Mouse (Mus musculus) splenic B cell, adult 2 months (primary cell): ENCODE results near the gene Dgkb.

Source experiments
- DNase-seq: peaks from one replicate; pipeline ENCODE4 v3.0.0-alpha.2; 2011; ENCODE audit warnings: low read depth, low spot score
- H3K27me3 ChIP-seq: 2 replicates; pipeline ENCODE4 v1.6.1; 2012; ENCODE audit warnings: mild to moderate bottlenecking, low read length, moderate library complexity, mixed read lengths; ENCODE audit not compliant: control insufficient read depth, poor library complexity, insufficient read depth, severe bottlenecking
- H3K36me3 ChIP-seq: 2 replicates; pipeline ENCODE4 v1.6.1; 2012; ENCODE audit warnings: mild to moderate bottlenecking, low read length, moderate library complexity, mixed read lengths; ENCODE audit not compliant: control insufficient read depth, poor library complexity, insufficient read depth, severe bottlenecking

Dgkb gene

DNA sequence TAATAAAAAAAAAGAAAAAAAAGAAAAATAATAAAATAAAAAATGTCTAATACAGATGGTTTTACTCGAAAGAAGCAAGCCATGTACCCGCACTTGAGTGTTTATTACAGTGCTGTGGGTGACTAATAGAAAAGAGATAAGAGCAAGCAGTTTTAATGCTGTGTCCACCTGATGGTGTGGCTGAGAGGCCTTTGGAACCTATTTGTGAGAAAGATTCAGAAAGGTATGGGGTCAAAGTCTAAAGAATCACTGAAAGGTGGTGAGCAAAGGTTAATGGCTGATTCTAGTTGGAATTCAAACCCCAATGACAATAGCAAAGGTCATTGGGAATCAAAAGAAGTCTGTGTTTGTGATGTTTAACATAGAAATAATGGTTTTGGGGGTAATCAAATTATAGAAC is 124.6 kb downstream of the Dgkb start:
- no peaks in the 10 kb centered on the region for H3K36me3 ChIP-seq
- H3K27me3 ChIP-seq = no peaks in the 10 kb centered on the region
- DNase-seq = no peak

DNA sequence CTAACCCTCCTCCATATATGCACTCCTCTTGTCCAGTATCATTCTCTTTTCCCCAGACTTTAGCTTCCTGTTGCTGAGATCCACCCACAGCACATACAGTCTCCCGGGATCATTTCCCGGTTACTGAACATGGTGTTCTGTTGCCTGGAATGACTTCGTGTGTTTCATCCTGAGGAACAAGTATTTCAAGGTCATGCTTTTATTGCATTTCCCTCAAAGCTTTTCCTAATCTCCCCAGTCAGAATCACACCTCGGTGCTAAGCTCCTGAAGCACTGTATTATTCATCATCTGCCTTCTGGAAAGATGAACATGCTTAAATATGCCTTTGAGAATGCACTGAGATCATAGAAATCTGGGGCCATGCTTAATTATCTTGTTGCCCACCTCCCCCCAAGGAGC is 138.7 kb downstream of the Dgkb start:
- H3K36me3 ChIP-seq = no peaks in the 10 kb centered on the region
- DNase-seq = no peak
- H3K27me3 ChIP-seq = no peaks in the 10 kb centered on the region

DNA sequence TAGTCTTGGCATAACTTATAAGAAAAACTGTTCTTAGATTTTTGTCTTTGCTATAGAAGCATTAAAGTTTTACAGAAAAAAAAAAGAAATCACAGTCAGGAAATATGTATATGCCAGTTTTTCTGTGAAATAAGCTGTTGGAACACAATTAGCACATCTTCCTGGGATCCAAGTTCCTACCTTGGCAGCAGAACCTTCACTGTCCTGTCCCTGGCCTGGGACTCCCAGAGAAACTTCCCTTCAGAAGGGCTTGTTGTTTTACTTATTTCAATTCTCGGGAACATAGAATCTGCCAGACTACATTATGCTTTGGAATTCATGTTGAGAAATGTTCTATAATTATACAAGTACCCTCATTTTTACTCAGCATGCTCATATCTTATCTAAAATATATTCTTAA is 154.0 kb downstream of the Dgkb start:
- H3K27me3 ChIP-seq = no peaks in the 10 kb centered on the region
- H3K36me3 ChIP-seq = no peaks in the 10 kb centered on the region

DNA sequence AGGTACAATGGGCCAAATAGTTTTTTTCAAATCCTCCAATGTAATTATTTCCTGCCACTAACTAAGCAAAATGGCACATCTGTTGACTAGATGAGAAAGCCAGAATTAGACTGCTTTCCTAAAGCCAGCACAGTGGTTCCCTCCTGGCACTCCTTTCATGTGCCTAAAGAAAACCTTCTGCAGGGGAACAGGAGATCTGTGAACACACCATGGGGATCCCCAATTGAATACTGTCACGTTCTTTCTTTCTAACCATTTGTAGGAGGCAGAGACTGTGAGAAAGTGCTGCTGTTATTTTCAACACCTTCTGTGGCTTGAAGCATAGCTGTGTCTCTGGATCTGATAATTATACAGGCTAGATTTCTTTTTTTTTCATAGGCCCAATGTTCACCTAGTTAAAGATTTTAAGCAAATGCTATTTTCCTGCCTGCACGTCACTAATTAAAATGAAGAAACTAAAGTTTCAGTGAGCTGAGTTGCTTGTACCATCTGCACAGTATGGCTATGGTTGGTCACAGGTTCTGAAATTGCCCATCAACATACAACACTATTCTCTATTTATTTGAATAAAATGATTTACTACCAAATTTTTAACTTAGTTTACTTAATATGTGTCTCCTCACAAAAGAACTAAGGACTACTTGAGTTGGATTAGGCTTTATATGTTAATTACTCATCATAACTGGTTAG is 161.1 kb downstream of the Dgkb start:
- Histone ChIP-seq H3K27me3 (no peaks in the 10 kb centered on the region), H3K36me3 (no peaks in the 10 kb centered on the region)
- no peak for DNase-seq

More for the DNA sequence above, 154.0 kb downstream of the Dgkb start:
- DNase-seq = no peak

DNA sequence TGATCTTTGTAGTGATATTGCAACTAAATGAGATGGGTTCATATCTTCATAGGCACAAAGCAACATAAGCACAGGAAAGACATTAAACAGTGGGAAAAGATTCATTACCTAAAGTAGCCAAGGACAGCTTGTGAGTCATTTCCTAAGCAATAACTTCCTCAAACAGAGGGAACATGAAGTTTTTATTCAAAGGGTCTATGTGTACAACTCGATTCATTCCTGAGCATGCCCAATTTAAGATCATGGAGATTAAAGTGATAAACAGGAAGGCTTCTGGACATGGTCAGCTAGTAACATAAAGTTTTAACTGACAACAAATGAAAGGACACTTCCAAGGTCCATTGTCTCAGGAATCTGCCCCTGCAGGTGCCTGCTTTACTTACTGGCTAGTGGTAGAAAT is 167.8 kb downstream of the Dgkb start:
- no peaks in the 10 kb centered on the region for H3K27me3 ChIP-seq
- no peaks in the 10 kb centered on the region for H3K36me3 ChIP-seq
- no peak for DNase-seq

- no peak for DNase-seq
- Histone ChIP-seq H3K27me3 (no peaks in the 10 kb centered on the region), H3K36me3 (no peaks in the 10 kb centered on the region)
Observed at GRCm38 (mm10) chr12:37988066-37988591, 170.6 kb downstream of the Dgkb start.

GRCm38 (mm10) chr12:37993221-37993620 is 175.7 kb downstream of the Dgkb start:
- no peaks in the 10 kb centered on the region for H3K27me3 ChIP-seq
- no peaks in the 10 kb centered on the region for H3K36me3 ChIP-seq
- no peak for DNase-seq

DNA sequence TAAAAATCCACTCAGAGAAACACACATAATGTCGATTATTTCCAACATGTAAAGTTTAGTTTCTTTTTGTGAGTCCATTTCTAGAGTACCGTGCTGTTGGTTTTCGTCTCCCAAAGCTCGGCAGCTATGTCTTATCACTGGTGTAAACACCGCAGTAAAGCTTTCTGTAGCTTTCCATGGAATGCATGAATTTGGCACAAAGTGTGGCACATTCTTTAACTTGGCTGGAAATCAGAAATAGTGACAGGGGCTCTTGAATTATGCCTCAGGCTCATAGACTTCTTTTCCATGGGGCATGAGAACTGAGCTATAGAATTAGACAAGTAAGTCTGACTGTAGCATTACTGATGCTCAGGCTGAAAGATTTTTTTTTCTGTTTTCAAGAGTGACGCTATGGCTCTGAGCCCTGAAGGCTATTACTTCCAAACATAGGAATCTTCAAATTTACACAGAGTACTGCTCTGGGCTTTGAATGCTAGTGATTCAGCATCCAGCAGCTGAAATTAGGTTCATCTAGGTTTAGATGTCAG is 179.0 kb downstream of the Dgkb start:
- H3K27me3 ChIP-seq = no peaks in the 10 kb centered on the region
- H3K36me3 ChIP-seq = no peaks in the 10 kb centered on the region
- no peak for DNase-seq

GRCm38 (mm10) chr12:38017674-38018073 is 200.1 kb downstream of the Dgkb start:
- Histone ChIP-seq H3K36me3 (no peaks in the 10 kb centered on the region), H3K27me3 (no peaks in the 10 kb centered on the region)
- DNase-seq = no peak

GRCm38 (mm10) chr12:38047256-38047655 is 229.7 kb downstream of the Dgkb start:
- H3K27me3 ChIP-seq = no peaks in the 10 kb centered on the region
- no peaks in the 10 kb centered on the region for H3K36me3 ChIP-seq
- no peak for DNase-seq

DNA sequence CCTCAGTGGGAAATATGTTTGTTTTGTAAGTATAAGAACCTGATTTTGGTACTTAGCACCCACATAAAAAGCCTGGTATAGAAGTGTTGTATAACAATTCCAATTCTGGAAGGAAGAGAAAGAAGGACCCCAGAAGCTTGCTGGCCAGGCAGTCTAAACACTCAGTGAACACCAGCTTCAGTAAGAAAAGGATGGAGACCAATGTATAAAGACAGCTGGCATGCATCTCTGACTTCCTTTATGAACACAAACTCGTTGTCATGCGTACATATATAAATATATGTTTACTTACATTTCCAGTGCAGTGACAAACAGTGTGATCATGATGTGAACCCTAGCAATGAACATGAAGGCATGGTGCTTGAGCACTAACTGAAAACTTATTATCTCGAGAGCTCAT is 270.7 kb downstream of the Dgkb start:
- H3K36me3 ChIP-seq = no peaks in the 10 kb centered on the region
- no peak for DNase-seq
- H3K27me3 ChIP-seq = no peaks in the 10 kb centered on the region

DNA sequence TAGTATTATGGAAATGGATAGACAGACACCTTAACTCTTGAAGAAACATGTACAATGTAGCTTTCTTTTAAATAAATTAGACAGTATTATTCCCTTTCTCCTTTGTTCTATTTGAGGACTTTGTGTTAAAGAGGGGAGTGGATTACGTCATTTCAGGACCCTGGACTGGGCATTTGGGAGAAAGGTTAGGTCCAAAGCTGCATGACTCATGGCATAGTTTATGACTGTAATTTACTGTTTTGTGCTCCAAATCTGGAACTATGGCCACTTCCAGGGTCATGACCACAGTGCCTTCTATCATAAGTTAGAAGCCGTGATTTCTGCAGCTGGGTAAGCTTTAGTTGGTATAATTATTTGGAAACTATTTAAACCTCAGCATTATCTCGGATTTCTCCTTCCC is 294.4 kb downstream of the Dgkb start:
- no peak for DNase-seq
- Histone ChIP-seq H3K27me3 (no peaks in the 10 kb centered on the region), H3K36me3 (no peaks in the 10 kb centered on the region)

DNA sequence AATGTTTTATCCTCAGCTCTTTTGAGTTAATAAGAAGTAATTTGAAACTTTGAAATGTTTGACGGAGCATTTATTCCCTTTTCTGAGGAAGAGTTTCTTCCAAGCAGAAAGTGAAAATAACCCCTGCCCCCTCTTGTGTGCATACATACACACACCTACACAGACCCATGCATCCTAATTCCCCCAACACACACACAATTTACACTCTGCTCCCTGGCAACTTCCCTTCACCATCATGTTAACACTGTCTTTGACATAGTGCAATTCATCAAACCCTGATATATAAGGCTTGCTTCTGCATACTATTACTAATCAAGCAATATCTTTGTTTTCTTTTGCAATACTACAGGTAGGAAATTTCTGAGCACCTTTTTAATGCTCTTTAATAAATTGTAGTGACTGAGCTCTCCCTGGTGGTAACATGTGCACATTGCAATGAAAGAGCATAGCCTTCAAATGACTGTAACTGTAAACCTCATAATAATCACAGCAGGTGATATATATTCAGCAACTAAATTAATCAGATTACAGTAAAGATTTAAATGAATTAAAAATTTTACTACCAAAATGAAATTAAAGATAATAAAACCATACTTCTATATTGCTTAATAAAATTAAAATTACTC is 297.6 kb downstream of the Dgkb start:
- DNase-seq = no peak
- Histone ChIP-seq H3K27me3 (no peaks in the 10 kb centered on the region), H3K36me3 (no peaks in the 10 kb centered on the region)

DNA sequence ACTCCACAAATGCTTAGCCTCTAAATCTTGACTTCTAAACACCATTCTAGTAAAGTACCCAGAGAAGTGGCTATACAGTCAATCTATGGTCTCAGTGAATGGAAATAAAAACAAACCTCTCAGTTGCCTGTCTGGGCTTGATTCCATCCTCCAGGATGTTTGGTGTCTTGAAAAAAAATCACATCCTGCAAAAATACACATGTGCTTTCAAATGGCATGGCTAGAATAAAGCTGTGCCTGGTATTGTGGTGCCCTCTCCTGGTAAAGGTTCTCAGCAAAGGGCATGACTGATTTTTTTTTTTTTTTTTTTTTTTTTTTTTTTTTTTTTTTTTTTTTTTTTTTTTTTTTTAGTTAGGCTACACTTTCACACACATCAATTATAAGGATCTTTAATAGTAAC is 306.0 kb downstream of the Dgkb start:
- H3K36me3 ChIP-seq = no peaks in the 10 kb centered on the region
- no peak for DNase-seq
- H3K27me3 ChIP-seq = no peaks in the 10 kb centered on the region

- Histone ChIP-seq H3K27me3 (no peaks in the 10 kb centered on the region), H3K36me3 (no peaks in the 10 kb centered on the region)
- DNase-seq = no peak
Observed at GRCm38 (mm10) chr12:38125297-38125696, 307.8 kb downstream of the Dgkb start.
